Mouse (Mus musculus) testis, adult 2 months (tissue): Measurements from ENCODE around the gene Tmem255a.

Source experiments
- CTCF ChIP-seq: fragments of 200-500 bp; IDR thresholded peaks from 2 replicates; pipeline ENCODE4 v1.5.1; 2012; ENCODE audit warnings: low read depth, mild to moderate bottlenecking, inconsistent platforms, low read length, moderate library complexity; ENCODE audit not compliant: control insufficient read depth, insufficient read depth, insufficient replicate concordance
- POLR2A ChIP-seq: fragments of 200-500 bp; IDR thresholded peaks from 2 replicates; pipeline ENCODE4 v1.6.1; 2012; ENCODE audit warnings: low read depth, mild to moderate bottlenecking, inconsistent platforms, low read length, moderate library complexity; ENCODE audit not compliant: control insufficient read depth

- TF ChIP-seq POLR2A (no peak), CTCF (no peak)
These were observed 14.5 kb downstream of the Tmem255a start for GRCm38 (mm10) chrX:38237731-38238130.
